Mouse (Mus musculus): Measurements from ENCODE around the gene Map6. TPM values are rescaled to one million over a fixed set of nuclear protein-coding genes. Genes with fewer than 3 reads are reported as not detected.

Map6 gene
- polyA plus RNA-seq, 1 experiment from 2014 or later: 8.7 TPM

- peak; percentile 61 for DNase-seq (ENCODE audit: low spot score)
These were observed 754 bp downstream of the Map6 start for GRCm38 (mm10) chr7:99267897-99268505.

GRCm38 (mm10) chr7:99268506-99268900, 1.3 kb downstream of the Map6 start:
- H3K27me3 ChIP-seq (ENCODE audit: control insufficient read depth, insufficient read depth, low read length): peaks cover 3% of the 10 kb centered on the region; the same call in 1 of the 2 replicates
- no peak for DNase-seq (ENCODE audit: low spot score)
- H3K9ac ChIP-seq (ENCODE audit: low read length): peak overlapping the region; percentile 41

More at GRCm38 (mm10) chr7:99267897-99268505, 754 bp downstream of the Map6 start:
- Histone ChIP-seq H3K27ac (replicated peaks) (0 out of 2 replicates have a peak overlapping the region, but pooled peaks have one; percentile 20), H3K4me1 (replicated peaks; ENCODE audit: control insufficient read depth, insufficient read depth) (peaks cover 2% of the 10 kb centered on the region; the same call in 1 of the 2 replicates), H3K36me3 (ENCODE audit: control insufficient read depth, insufficient read depth, low read length) (no peaks in the 10 kb centered on the region), H3K4me2 (replicated peaks; ENCODE audit: low read depth) (peak overlapping the region; percentile 65), H3K4me3 (ENCODE audit: low read depth, low read length) (peak overlapping the region; percentile 49), H3K9ac (ENCODE audit: low read length) (peak overlapping the region; percentile 41; the same call in 1 of the 2 replicates), H3K27me3 (ENCODE audit: control insufficient read depth, insufficient read depth, low read length) (peaks cover 3% of the 10 kb centered on the region; the same call in 1 of the 2 replicates), H3K9me3 (ENCODE audit: control insufficient read depth, low read length) (no peaks in the 10 kb centered on the region)
- under 1% methylated on average over 52 of the region's 59 CpGs for WGBS
- TF ChIP-seq EP300 (optimal IDR thresholded peaks at IDR 0.05): no peak
- TF ChIP-seq CTCF (IDR thresholded peaks at IDR 0.05; ENCODE audit: low read depth): no peak
- ATAC-seq (ENCODE audit: low FRiP score, low TSS enrichment): peak; percentile 73

GRCm38 (mm10) chr7:99268951-99269945, 2.0 kb downstream of the Map6 start:
- ATAC-seq (ENCODE audit: low FRiP score, low TSS enrichment): peak; percentile 53
- H3K27ac ChIP-seq (replicated peaks): no peak overlapping the region
- 10% methylated on average over 41 of the region's 42 CpGs for WGBS
- H3K27me3 ChIP-seq (ENCODE audit: control insufficient read depth, insufficient read depth, low read length): peaks cover 3% of the 10 kb centered on the region; the same call in 1 of the 2 replicates
- no peaks in the 10 kb centered on the region for H3K36me3 ChIP-seq (ENCODE audit: control insufficient read depth, insufficient read depth, low read length)
- peak overlapping the region; percentile 52; the same call in 1 of the 2 replicates for H3K9ac ChIP-seq (ENCODE audit: low read length)
- peak overlapping the region; percentile 49 for H3K4me3 ChIP-seq (ENCODE audit: low read depth, low read length)
- H3K4me1 ChIP-seq (replicated peaks; ENCODE audit: control insufficient read depth, insufficient read depth): peaks cover 2% of the 10 kb centered on the region; the same call in 1 of the 2 replicates
- DNase-seq (ENCODE audit: low spot score): peak; percentile 40
- peak overlapping the region; percentile 65 for H3K4me2 ChIP-seq (replicated peaks; ENCODE audit: low read depth)
- no peaks in the 10 kb centered on the region for H3K9me3 ChIP-seq (ENCODE audit: control insufficient read depth, low read length)
- TF ChIP-seq CTCF (IDR thresholded peaks at IDR 0.05; ENCODE audit: low read depth): no peak
- TF ChIP-seq EP300 (optimal IDR thresholded peaks at IDR 0.05): no peak

More at GRCm38 (mm10) chr7:99268506-99268900, 1.3 kb downstream of the Map6 start:
- Histone ChIP-seq H3K27ac (replicated peaks) (no peak overlapping the region), H3K9me3 (ENCODE audit: control insufficient read depth, low read length) (no peaks in the 10 kb centered on the region), H3K4me3 (ENCODE audit: low read depth, low read length) (peak overlapping the region; percentile 49), H3K4me1 (replicated peaks; ENCODE audit: control insufficient read depth, insufficient read depth) (peaks cover 2% of the 10 kb centered on the region; the same call in 1 of the 2 replicates), H3K4me2 (replicated peaks; ENCODE audit: low read depth) (peak overlapping the region; percentile 65), H3K36me3 (ENCODE audit: control insufficient read depth, insufficient read depth, low read length) (no peaks in the 10 kb centered on the region)
- ATAC-seq (ENCODE audit: low FRiP score, low TSS enrichment): peak; percentile 60
- no peak for TF ChIP-seq CTCF (IDR thresholded peaks at IDR 0.05; ENCODE audit: low read depth)
- no peak for TF ChIP-seq EP300 (optimal IDR thresholded peaks at IDR 0.05)
- WGBS: under 1% methylated on average over 29 of the region's 29 CpGs

- no peak for TF ChIP-seq CTCF (IDR thresholded peaks at IDR 0.05; ENCODE audit: low read depth)
- DNase-seq (ENCODE audit: low spot score) (no peak), ATAC-seq (ENCODE audit: low FRiP score, low TSS enrichment) (no peak)
- Histone ChIP-seq H3K27me3 (ENCODE audit: control insufficient read depth, insufficient read depth, low read length) (peaks cover 3% of the 10 kb centered on the region; the same call in 1 of the 2 replicates), H3K4me2 (replicated peaks; ENCODE audit: low read depth) (no peak overlapping the region), H3K9ac (ENCODE audit: low read length) (no peak overlapping the region), H3K4me3 (ENCODE audit: low read depth, low read length) (no peak overlapping the region), H3K36me3 (ENCODE audit: control insufficient read depth, insufficient read depth, low read length) (no peaks in the 10 kb centered on the region), H3K9me3 (ENCODE audit: control insufficient read depth, low read length) (no peaks in the 10 kb centered on the region), H3K4me1 (replicated peaks; ENCODE audit: control insufficient read depth, insufficient read depth) (peaks cover 2% of the 10 kb centered on the region; the same call in 1 of the 2 replicates), H3K27ac (replicated peaks) (no peak overlapping the region)
- WGBS: 45% methylated on average over 9 of the region's 9 CpGs
These were observed 4.4 kb downstream of the Map6 start for GRCm38 (mm10) chr7:99271630-99272029.

- no peaks in the 10 kb centered on the region for H3K4me1 ChIP-seq (replicated peaks; ENCODE audit: control insufficient read depth, insufficient read depth)
- H3K36me3 ChIP-seq (ENCODE audit: control insufficient read depth, insufficient read depth, low read length): no peaks in the 10 kb centered on the region
- TF ChIP-seq CTCF (IDR thresholded peaks at IDR 0.05; ENCODE audit: low read depth) (no peak), EP300 (optimal IDR thresholded peaks at IDR 0.05) (no peak)
- H3K9ac ChIP-seq (ENCODE audit: low read length): no peak overlapping the region
- no peak overlapping the region for H3K4me2 ChIP-seq (replicated peaks; ENCODE audit: low read depth)
- no peak for DNase-seq (ENCODE audit: low spot score)
- H3K27ac ChIP-seq (replicated peaks): no peak overlapping the region
- ATAC-seq (ENCODE audit: low FRiP score, low TSS enrichment): no peak
- H3K27me3 ChIP-seq (ENCODE audit: control insufficient read depth, insufficient read depth, low read length): no peaks in the 10 kb centered on the region
- no peaks in the 10 kb centered on the region for H3K9me3 ChIP-seq (ENCODE audit: control insufficient read depth, low read length)
- no peak overlapping the region for H3K4me3 ChIP-seq (ENCODE audit: low read depth, low read length)
- 73% methylated on average over 6 of the region's 6 CpGs for WGBS
These were observed 7.9 kb downstream of the Map6 start for GRCm38 (mm10) chr7:99275131-99275530.
